Mouse (Mus musculus): ENCODE data around the gene Flna.

Gene Flna
- long read RNA-seq, experiment 1, partial matches to known transcripts, result 27 of 29 reads
- long read RNA-seq, experiment 1, other reads (novel, unspliced or antisense), result 2 of 29 reads
- long read RNA-seq, experiment 2, partial matches to known transcripts, result 32 of 32 reads
- long read RNA-seq, experiment 2, other reads (novel, unspliced or antisense), result 0 of 32 reads

DNA sequence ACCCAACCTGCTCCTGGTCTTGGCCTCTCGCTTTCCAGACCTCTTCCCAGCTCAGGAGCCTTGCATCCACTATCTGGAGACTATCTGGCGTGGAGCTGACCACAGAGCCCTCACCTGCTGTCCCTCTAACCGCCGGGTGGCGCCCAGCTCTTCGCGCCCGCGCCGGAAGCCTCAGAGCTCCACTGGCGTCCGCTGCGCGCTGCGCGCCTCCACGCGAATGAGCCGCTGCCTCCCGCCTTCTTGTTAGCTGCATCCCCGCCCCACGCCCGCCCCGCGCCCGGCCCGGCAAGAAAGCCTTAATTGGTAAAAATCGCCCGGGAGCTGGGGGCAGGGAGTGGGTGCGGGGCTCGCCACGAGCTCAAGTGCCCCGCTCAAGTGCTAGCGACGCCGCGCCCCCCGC is at the start of gene Flna:
Flna (minus strand) TSS at position 206 of the 400 bp plus-strand sequence.
- intact Hi-C loops (cut with DNase I), result loop anchor here (2.0 to 10.0 kb wide), 4 partner anchors 58 to 225 kb away; partner anchors contain the start of gene Irak1

DNA sequence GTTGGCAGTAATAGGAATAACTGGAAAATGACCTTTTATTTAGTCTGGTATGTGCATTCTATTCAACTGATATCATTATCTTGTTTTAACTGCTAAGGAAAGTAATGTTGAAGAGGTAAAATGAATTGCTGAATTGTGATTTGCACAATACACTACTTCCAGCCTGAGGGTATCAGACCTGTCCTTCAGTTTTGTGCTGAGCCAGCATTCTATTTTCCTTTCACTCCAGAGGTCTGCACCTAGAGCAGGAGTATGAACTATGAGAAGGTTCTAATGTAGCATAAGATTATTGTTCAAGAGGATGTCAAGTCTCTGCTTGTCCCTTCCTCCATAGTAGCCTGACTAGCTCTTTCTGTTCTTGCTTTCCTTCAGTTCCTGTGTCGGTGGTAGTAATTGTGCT is 48.7 kb upstream of the Flna start:
- intact Hi-C loops (cut with DNase I), result no loop called here

GRCm38 (mm10) chrX:74296538-74297448 is 47.2 kb upstream of the Flna start, which contains the start of gene Atp6ap1:
Gene Atp6ap1, plus strand, starts transcription at chrX:74297097.
- intact Hi-C loops (cut with DNase I), result no loop called here

GRCm38 (mm10) chrX:74293431-74293830 is 43.8 kb upstream of the Flna start:
- intact Hi-C loops (cut with DNase I), result no loop called here

- intact Hi-C loops (cut with DNase I), result no loop called here
Observed at GRCm38 (mm10) chrX:74283092-74283437, 33.4 kb upstream of the Flna start.

DNA sequence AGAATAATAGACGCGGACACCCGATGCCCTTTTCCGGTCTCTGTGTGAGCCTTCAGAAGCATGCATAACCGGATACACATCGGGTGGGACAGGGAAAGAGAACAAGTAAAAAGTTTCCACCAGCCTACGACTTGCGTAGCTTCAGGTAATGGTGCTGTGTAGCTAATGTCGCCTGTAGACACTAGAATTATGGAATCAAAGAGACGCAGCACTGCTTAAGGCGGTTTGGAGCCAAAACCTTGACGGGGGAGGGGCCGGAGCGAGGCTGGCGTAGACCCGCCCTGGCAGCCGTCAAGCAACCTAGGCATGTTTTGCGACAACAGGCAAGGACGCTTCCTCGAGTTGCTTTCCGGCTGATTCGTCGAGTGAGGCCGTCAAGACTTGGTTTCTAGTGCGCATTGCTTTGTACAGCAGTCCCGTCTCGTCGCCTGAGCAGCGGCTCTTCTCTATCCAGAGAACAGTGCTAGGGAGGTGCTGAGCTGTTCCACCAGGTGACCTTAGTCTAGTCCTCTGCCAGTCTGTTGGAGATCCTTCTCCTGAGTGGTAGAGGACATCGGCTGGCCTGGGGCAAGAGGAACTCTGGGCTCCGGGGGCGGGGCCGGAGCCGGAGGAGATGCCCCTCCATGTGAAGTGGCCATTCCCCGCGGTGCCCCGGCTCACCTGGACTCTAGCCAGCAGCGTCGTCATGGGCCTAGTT is 32.9 kb upstream of the Flna start:
- intact Hi-C loops (cut with DNase I), result no loop called here

GRCm38 (mm10) chrX:74281732-74282394 is 32.2 kb upstream of the Flna start, which contains the start of the genes Taz and Dnase1l1:
Gene Taz, plus strand, starts transcription at chrX:74281912.
Gene Dnase1l1, minus strand, starts transcription at chrX:74282337.
- intact Hi-C loops (cut with DNase I), result no loop called here

- intact Hi-C loops (cut with DNase I), result no loop called here
Observed at GRCm38 (mm10) chrX:74281041-74281731, 31.6 kb upstream of the Flna start.

- intact Hi-C loops (cut with DNase I), result no loop called here
Observed at GRCm38 (mm10) chrX:74277916-74278315, 28.3 kb upstream of the Flna start.

DNA sequence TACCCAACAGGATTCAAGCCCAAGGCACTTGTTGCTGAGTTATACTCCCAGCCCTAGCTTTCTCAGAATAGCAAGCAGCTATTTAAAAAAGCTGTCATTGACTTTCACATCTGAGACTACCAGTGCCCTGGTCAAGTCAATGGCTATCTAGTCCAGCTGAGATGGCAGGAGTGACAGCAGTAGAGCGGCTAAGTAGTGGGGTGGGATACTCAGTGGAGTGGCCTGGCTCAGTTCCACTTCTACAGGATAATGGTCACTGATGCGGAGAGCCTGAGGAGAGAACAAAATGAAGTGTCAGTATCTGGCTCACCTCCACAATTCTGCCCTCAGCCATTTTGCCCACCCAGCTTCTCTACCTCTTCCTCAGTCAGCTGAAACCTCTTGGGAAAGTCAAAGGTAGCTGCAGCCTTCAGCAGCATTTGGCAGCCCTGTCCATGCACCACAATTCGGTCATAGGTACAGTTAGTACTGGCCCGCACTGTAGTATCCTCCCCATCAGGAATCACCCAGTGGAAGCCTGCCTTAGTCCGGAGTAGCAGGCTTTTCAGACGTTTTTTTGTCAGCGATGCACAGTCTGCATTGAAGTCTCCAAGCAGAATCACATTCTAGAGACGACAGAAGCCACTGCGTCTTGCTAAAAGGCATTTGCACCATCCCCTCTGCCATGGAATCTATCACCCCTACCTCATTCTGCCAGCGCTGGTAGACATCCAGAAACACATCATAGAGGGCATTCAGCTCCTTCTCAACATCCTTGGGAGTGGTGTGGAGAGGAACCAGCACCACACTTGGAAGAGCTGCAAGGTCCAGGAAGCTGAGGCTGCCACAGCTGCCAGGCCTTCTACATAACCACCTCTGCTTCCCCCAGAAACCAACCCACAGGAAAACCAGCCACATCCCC is 24.1 kb upstream of the Flna start:
- intact Hi-C loops (cut with DNase I), result no loop called here

DNA sequence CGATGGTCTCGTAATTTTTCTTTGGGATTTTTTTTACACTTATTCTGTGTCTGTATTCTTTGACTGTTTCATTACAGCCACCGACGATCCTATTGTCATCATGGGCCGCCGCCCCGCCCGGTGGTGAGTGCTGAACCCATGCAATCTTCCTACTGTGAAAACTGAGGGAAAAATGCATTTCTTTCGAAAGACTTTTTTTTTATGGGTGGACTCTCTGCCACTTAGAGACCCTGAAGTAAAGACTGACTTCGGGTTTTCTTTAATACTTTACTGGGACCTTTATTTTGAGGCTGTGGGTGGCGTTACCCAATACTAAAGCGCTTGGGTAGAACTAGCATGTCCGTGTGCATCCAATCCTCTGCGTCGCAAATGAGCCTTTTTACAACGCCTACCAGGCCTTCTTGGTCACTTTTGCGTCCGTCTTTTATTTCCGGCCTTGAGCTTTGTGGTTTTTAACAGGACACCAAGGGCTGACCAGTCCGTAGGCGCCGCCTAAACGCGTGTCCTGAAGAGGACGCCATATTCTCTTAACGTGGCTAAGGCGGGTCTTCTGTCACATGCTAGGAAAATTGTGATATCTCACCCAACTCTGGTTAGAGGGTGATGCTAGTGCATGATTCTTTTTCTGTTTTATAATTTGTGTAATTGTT is 21.4 kb upstream of the Flna start:
- intact Hi-C loops (cut with DNase I), result no loop called here

GRCm38 (mm10) chrX:74270062-74270901 is 20.7 kb upstream of the Flna start, which contains the start of gene Rpl10:
Gene Rpl10, plus strand, starts transcription at chrX:74270812.
- intact Hi-C loops (cut with DNase I), result no loop called here

GRCm38 (mm10) chrX:74269736-74270061 is 20.1 kb upstream of the Flna start:
- intact Hi-C loops (cut with DNase I), result no loop called here

- intact Hi-C loops (cut with DNase I), result no loop called here
Observed at GRCm38 (mm10) chrX:74257746-74258145, 8.1 kb upstream of the Flna start.

DNA sequence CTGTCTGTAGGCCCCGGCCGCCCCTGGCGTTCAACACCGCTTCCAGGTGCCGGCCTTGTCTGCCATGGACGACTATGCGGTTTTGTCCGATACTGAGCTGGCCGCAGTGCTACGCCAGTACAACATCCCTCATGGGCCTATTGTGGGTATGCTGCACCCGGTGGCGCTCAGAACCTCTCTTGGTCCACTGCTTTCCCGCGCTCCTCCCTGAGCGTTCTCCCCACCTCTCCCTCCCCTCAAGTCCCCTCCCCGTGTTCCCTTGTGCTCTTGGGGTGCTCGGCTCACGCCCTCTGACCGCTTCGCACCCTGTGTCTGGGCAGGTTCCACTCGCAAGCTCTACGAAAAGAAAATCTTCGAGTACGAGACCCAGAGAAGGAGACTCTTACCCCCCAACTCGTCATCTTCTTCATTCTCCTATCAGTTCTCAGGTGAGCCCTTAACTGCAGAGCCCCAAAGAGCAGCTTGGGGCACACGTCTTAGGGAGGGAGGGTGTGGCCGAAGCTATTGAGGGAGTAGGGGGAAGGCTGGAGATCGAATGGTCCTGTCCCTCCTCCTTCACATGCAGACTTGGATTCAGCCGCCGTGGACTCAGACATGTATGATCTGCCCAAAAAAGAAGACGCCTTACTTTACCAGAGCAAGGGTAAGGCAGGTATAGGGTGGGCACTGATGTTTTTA is 5.4 kb upstream of the Flna start:
- intact Hi-C loops (cut with DNase I), result no loop called here

- intact Hi-C loops (cut with DNase I), result no loop called here
Observed at GRCm38 (mm10) chrX:74254153-74254887, 4.7 kb upstream of the Flna start, which contains the start of gene Emd. Gene Emd, plus strand, starts transcription at chrX:74254687.

DNA sequence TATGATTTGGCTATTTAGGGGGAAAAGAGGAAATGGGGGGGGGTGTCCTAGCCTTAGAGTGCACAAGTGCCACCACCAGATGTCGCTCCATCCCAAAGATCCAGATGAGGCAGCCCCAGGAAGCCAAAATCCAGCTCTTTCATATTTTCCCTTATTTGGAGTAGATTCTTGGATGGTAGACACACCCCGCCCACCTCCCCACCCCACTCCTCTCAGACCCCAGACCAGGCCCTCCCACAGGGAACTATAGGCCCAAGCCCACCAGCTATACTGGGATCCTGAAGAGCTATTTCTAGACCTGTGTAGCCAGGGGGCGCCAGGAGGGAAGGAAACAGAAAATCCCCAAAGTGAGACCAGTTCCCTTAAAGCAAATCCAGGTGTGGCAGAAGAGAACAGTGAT is 969 bp downstream of the Flna start:
- intact Hi-C loops (cut with DNase I), result loop anchor here (2.0 to 10.0 kb wide), 4 partner anchors 59 to 224 kb away; partner anchors contain the start of gene Irak1
